Mouse (Mus musculus) heart, adult 2 months (tissue): ENCODE measurements around the gene Clec2g. TPM values are rescaled to one million over a fixed set of nuclear protein-coding genes. Genes with fewer than 3 reads are reported as not detected.
"Not testable (repeated sequence)": the region's sequence is repeated elsewhere in the genome, so short reads cannot be mapped to it uniquely, and the experiment has no call there.

ENCODE experiments used
- DNase-seq, 2 experiments: peaks; one replicate each; pipeline ENCODE4 v3.0.0; 2021
- H3K27ac ChIP-seq: fragments of 200-600 bp; 2 replicates; pipeline ENCODE4 v1.8.1; 2022
- H3K27me3 ChIP-seq: fragments of 200-500 bp; 2 replicates; pipeline ENCODE4 v1.6.1; 2012; ENCODE audit warnings: mild to moderate bottlenecking, low read length, inconsistent platforms, mixed read lengths; ENCODE audit not compliant: control insufficient read depth, insufficient read depth
- H3K36me3 ChIP-seq: fragments of 200-500 bp; 2 replicates; pipeline ENCODE4 v1.6.1; 2012; ENCODE audit warnings: low read length, inconsistent platforms; ENCODE audit not compliant: control insufficient read depth, insufficient read depth
- H3K4me1 ChIP-seq: fragments of 200-500 bp; 2 replicates; pipeline ENCODE4 v1.6.1; 2011; ENCODE audit warnings: low read length; ENCODE audit not compliant: control insufficient read depth, insufficient read depth
- H3K4me3 ChIP-seq: fragments of 200-600 bp; 2 replicates; pipeline ENCODE4 v1.8.1; 2022
- H3K79me2 ChIP-seq: fragments of 200-500 bp; replicated peaks from 2 replicates; pipeline ENCODE4 v1.6.1; 2012; ENCODE audit warnings: mild to moderate bottlenecking, inconsistent platforms, low read length, moderate library complexity, mixed read lengths; ENCODE audit not compliant: control insufficient read depth, insufficient read depth
- H3K9ac ChIP-seq: fragments of 200-500 bp; 2 replicates; pipeline ENCODE4 v1.6.1; 2012; ENCODE audit warnings: low read depth, mild to moderate bottlenecking, control low read depth, inconsistent platforms, low read length, mixed read lengths
- CTCF ChIP-seq: fragments of 200-600 bp; IDR thresholded peaks from 2 replicates; pipeline ENCODE4 v1.8.1; 2022; ENCODE audit warnings: antibody characterized with exemption, mild to moderate bottlenecking, moderate library complexity
- EP300 ChIP-seq: fragments of 200-500 bp; IDR thresholded peaks from 2 replicates; pipeline ENCODE4 v1.6.1; 2011; ENCODE audit warnings: low read depth, low read length, control low read depth; ENCODE audit not compliant: insufficient read depth
- POLR2A ChIP-seq: fragments of 200-500 bp; IDR thresholded peaks from 2 replicates; pipeline ENCODE4 v1.6.1; 2011; ENCODE audit warnings: mild to moderate bottlenecking, low read depth, low read length, control low read depth; ENCODE audit not compliant: insufficient read depth
- WGBS: fragments of 180-500 bp; shearing (Covaris S2); methylation state at CpG from one replicate; pipeline ENCODE4 v1.1.7; 2018; 5-methylcytosine and 5-hydroxymethylcytosine counted together
- intact Hi-C: fragments of 180-260 bp; cut with DNase I; formaldehyde crosslinking; loops from one replicate; pipeline ENCODE4 v1.15.1; 2025
- polyA plus RNA-seq: library from polyadenylated mRNA; depleted of rRNA; stranded (reverse); fragments of >200 nt; gene quantifications from 2 replicates; pipeline ENCODE4 v1.2.3, GENCODE M21; 2012
- total RNA-seq, 2 experiments: library from RNA; stranded (reverse); gene quantifications; 2 replicates each; pipeline ENCODE4 v1.2.3; 2021

The Clec2g gene
- total and polyA plus RNA-seq, 3 experiments: 1.5 to 2.9 TPM; not detected in 1

GRCm38 (mm10) chr6:128913598-128914254, 20.5 kb upstream of the Clec2g start:
- 62% methylated on average over 2 of the region's 2 CpGs for whole genome bisulfite sequencing
- Histone ChIP-seq H3K9ac (no peak overlapping the region), H3K4me1 (no peaks in the 10 kb centered on the region), H3K27ac (no peak overlapping the region), H3K4me3 (no peak overlapping the region), H3K27me3 (no peaks in the 10 kb centered on the region), H3K36me3 (no peaks in the 10 kb centered on the region), H3K79me2 (no peaks in the 10 kb centered on the region)
- DNase-seq: no peak
- no peak for TF ChIP-seq EP300
- no peak for TF ChIP-seq CTCF
- no peak for TF ChIP-seq POLR2A
- intact Hi-C loops: no loop called here

GRCm38 (mm10) chr6:128917322-128917721, 16.9 kb upstream of the Clec2g start:
- H3K9ac ChIP-seq: no peak overlapping the region
- intact Hi-C loops: no loop called here
- TF ChIP-seq EP300 (no peak), POLR2A (no peak), CTCF (no peak)
- no peaks in the 10 kb centered on the region for H3K27me3 ChIP-seq
- H3K36me3 ChIP-seq: no peaks in the 10 kb centered on the region
- no peak for DNase-seq
- H3K4me1 ChIP-seq: no peaks in the 10 kb centered on the region
- 81% methylated on average over 2 of the region's 2 CpGs for WGBS
- H3K4me3 ChIP-seq: no peak overlapping the region
- no peak overlapping the region for H3K27ac ChIP-seq
- H3K79me2 ChIP-seq: no peaks in the 10 kb centered on the region

GRCm38 (mm10) chr6:128933050-128933449, 1.1 kb upstream of the Clec2g start:
- no peak overlapping the region for H3K9ac ChIP-seq
- H3K4me3 ChIP-seq: no peak overlapping the region
- no peak for DNase-seq
- no peaks in the 10 kb centered on the region for H3K36me3 ChIP-seq
- H3K4me1 ChIP-seq: no peaks in the 10 kb centered on the region
- TF ChIP-seq CTCF: no peak
- TF ChIP-seq EP300: no peak
- no peak for TF ChIP-seq POLR2A
- no peaks in the 10 kb centered on the region for H3K79me2 ChIP-seq
- no peaks in the 10 kb centered on the region for H3K27me3 ChIP-seq
- WGBS: 72% methylated on average over 2 of the region's 2 CpGs
- intact Hi-C loops: no loop called here
- no peak overlapping the region for H3K27ac ChIP-seq

GRCm38 (mm10) chr6:128935889-128936665, 1.9 kb downstream of the Clec2g start:
- H3K27ac ChIP-seq, intact Hi-C loops, H3K36me3 ChIP-seq, H3K79me2 ChIP-seq, H3K4me3 ChIP-seq, H3K4me1 ChIP-seq, H3K9ac ChIP-seq, H3K27me3 ChIP-seq, DNase-seq: not testable (repeated sequence)
- 89% methylated on average over 5 of the region's 13 CpGs for WGBS

- Histone ChIP-seq H3K79me2 (no peaks in the 10 kb centered on the region), H3K36me3 (no peaks in the 10 kb centered on the region), H3K27ac (no peak overlapping the region), H3K27me3 (no peaks in the 10 kb centered on the region), H3K4me3 (no peak overlapping the region), H3K4me1 (no peaks in the 10 kb centered on the region), H3K9ac (no peak overlapping the region)
- intact Hi-C loops: no loop called here
- no peak for DNase-seq
- WGBS: 73% methylated on average over 5 of the region's 5 CpGs
- TF ChIP-seq CTCF (no peak), POLR2A (no peak), EP300 (no peak)
These were observed 7.7 kb downstream of the Clec2g start for GRCm38 (mm10) chr6:128941646-128942421.

GRCm38 (mm10) chr6:128945564-128945963, 11.4 kb downstream of the Clec2g start:
- TF ChIP-seq CTCF (no peak), POLR2A (no peak), EP300 (no peak)
- H3K9ac ChIP-seq: no peak overlapping the region
- intact Hi-C loops: loop anchor here (2.0 kb wide), 1 partner anchor 105 kb away; no protein-coding TSS in a partner anchor
- WGBS: 64% methylated on average over 3 of the region's 3 CpGs
- H3K36me3 ChIP-seq: no peaks in the 10 kb centered on the region
- H3K4me1 ChIP-seq: no peaks in the 10 kb centered on the region
- DNase-seq: no peak
- no peaks in the 10 kb centered on the region for H3K79me2 ChIP-seq
- H3K27me3 ChIP-seq: no peaks in the 10 kb centered on the region
- no peak overlapping the region for H3K27ac ChIP-seq
- no peak overlapping the region for H3K4me3 ChIP-seq
